Mouse (Mus musculus) adrenal gland (tissue): ENCODE measurements around the gene Tln2.

Experiments
- microRNA-seq, 2 experiments: library from miRNA; unstranded; fragments of <30 nt; microRNA quantifications; one replicate each; pipeline ENCODE4; 2019

Gene Tln2

Small RNAs within 50 kb of the gene (microRNA-seq; reads per million reads assigned to microRNA genes)
- 57.0 to 64.7 reads per million in 2 experiments for gene Mir190a
